Mouse (Mus musculus) liver, embryonic 14.5 days (tissue): ENCODE data around the gene Cldn7. TPM values are rescaled to one million over a fixed set of nuclear protein-coding genes. Genes with fewer than 3 reads are reported as not detected.

Experiments
- ATAC-seq: fragments of 200-750 bp; cut with Nextera tagmentation; 2 replicates; pipeline ENCODE4 v1.8.0; 2017; ENCODE audit warnings: moderate number of reproducible peaks, mild to moderate bottlenecking, moderate library complexity; ENCODE audit not compliant: insufficient read depth
- DNase-seq, 3 experiments: peaks; one replicate each; pipeline ENCODE4 v3.0.0-alpha.2; 2012 to 2013; ENCODE audit warnings: low read depth in 3 of 3, low spot score in 3 of 3
- H3K27ac ChIP-seq: fragments of 300-500 bp; sonication (generic); 2 replicates; pipeline ENCODE4 v1.5.1; 2014; ENCODE audit warnings: moderate library complexity, mild to moderate bottlenecking, control low read depth, inconsistent platforms
- H3K27me3 ChIP-seq: fragments of 300-500 bp; sonication (generic); 2 replicates; pipeline ENCODE4 v1.6.1; 2014; ENCODE audit warnings: mild to moderate bottlenecking, low read length, moderate library complexity; ENCODE audit not compliant: control insufficient read depth, insufficient read depth
- H3K36me3 ChIP-seq: fragments of 300-500 bp; sonication (generic); replicated peaks from 2 replicates; pipeline ENCODE4 v1.6.1; 2014; ENCODE audit warnings: low read depth; ENCODE audit not compliant: control insufficient read depth, insufficient read depth
- H3K4me1 ChIP-seq, 2 experiments: fragments of 200-500 bp in 1 of 2; fragments of 300-500 bp in 1 of 2; sonication (generic) in 1 of 2; replicated peaks; 2 replicates each; pipeline ENCODE4 v1.6.1; 2012 to 2014; ENCODE audit warnings: antibody characterized with exemption in 1 of 2, inconsistent platforms in 1 of 2, low read length in 1 of 2; ENCODE audit not compliant: control insufficient read depth in 2 of 2, insufficient read depth in 2 of 2
- H3K4me2 ChIP-seq: fragments of 300-500 bp; sonication (generic); 2 replicates; pipeline ENCODE4 v1.6.1; 2014; ENCODE audit warnings: low read depth, mild to moderate bottlenecking, control low read depth, moderate library complexity
- H3K4me3 ChIP-seq, 2 experiments: fragments of 200-500 bp in 1 of 2; fragments of 300-500 bp in 1 of 2; sonication (generic) in 1 of 2; 2 replicates each; pipeline ENCODE4 v1.5.1; 2012 to 2014; ENCODE audit warnings: low read depth in 2 of 2, low read length in 2 of 2, mild to moderate bottlenecking in 2 of 2, control low read depth in 1 of 2, inconsistent platforms in 1 of 2, moderate library complexity in 1 of 2; ENCODE audit not compliant: insufficient read depth in 1 of 2
- H3K9ac ChIP-seq: fragments of 300-500 bp; sonication (generic); replicated peaks from 2 replicates; pipeline ENCODE4 v1.6.1; 2014; ENCODE audit warnings: mild to moderate bottlenecking, control low read depth, moderate library complexity
- H3K9me3 ChIP-seq: fragments of 300-500 bp; sonication (generic); 2 replicates; pipeline ENCODE4 v1.6.1; 2016; ENCODE audit warnings: low read length, mixed read lengths; ENCODE audit not compliant: control insufficient read depth
- CTCF ChIP-seq: IDR thresholded peaks from 2 replicates; pipeline ENCODE4 v1.5.1; 2016; ENCODE audit warnings: antibody characterized with exemption, low read depth, control low read depth
- EP300 ChIP-seq: IDR thresholded peaks from 2 replicates; pipeline ENCODE4 v1.6.1; 2016; ENCODE audit warnings: antibody characterized with exemption, low read depth
- WGBS: fragments of 180-500 bp; shearing (Covaris S2); extraction: QIAGEN DNeasy Blood & Tissue Kit; methylation state at CpG from one replicate; pipeline ENCODE4 v1.1.7; 2014; ENCODE audit not compliant: insufficient replicate concordance; 5-methylcytosine and 5-hydroxymethylcytosine counted together
- polyA plus RNA-seq, 2 experiments: library from polyadenylated mRNA; depleted of rRNA in 1 of 2; stranded (reverse) in 1 of 2; unstranded in 1 of 2; fragments of >200 nt; fragmentation: Nextera tagmentation in 1 of 2; extraction: Ambion mirVana in 1 of 2; gene quantifications; 2 replicates each; pipeline versions ENCODE4 v1.2.1 to v1.2.3; 2012 to 2014

Cldn7 gene
- polyA plus RNA-seq, 2 experiments = 2.0 to 2.2 TPM

DNA sequence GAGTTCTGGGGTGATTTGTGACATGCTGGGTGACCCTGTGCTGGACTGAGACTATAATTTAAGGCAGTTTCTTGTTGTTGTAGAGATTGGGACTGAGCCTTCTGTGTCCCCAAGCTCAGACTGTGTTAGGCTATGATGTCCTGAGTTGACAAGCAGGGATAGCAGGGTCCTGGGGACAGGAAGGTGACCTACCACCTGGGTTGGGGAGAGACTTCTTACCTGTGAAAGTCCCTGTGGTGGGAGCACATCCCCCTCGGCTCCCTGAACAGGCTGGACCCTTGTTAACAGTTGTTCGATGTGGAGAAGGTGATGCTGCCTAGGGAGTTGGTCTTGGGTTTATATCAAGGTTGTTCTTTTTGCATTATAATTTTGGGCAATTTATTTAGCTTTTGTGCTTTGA is 37.9 kb downstream of the Cldn7 start:
- H3K36me3 ChIP-seq = peaks cover 28% of the 10 kb centered on the region
- no peak for DNase-seq
- no peak overlapping the region for H3K9ac ChIP-seq
- TF ChIP-seq CTCF (no peak), EP300 (no peak)
- ATAC-seq = no peak
- 63% methylated on average over 2 of the region's 2 CpGs for WGBS
- H3K4me2 ChIP-seq = no peak overlapping the region
- peaks cover 9 to 22% of the 10 kb centered on the region in 2 experiments for H3K4me1 ChIP-seq
- H3K27me3 ChIP-seq = no peaks in the 10 kb centered on the region
- H3K4me3 ChIP-seq = no peak overlapping the region
- no peak overlapping the region for H3K27ac ChIP-seq
- no peaks in the 10 kb centered on the region for H3K9me3 ChIP-seq

DNA sequence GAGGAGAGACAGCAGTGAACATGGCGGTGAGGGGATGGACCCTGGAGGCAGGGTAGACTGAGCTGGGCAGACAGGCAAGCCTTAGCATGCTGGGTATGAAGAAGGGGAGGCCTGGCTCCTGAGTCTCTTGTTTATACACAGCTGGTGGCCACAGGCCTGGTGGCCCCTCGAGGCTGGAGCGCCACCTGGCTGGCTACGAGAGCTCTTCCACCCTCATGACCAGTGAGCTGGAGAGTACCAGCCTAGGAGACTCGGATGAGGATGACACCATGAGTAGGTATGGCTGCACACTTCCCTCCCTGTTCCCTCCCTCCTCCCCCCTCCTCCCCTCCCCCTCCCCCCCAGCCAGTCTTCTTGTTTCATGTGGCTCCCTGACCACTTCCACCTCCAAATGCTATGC is 40.9 kb downstream of the Cldn7 start:
- Histone ChIP-seq H3K4me3 (no peak overlapping the region), H3K27ac (no peak overlapping the region), H3K4me2 (no peak overlapping the region), H3K27me3 (no peaks in the 10 kb centered on the region), H3K9ac (no peak overlapping the region), H3K4me1 (peaks cover 7 to 13% of the 10 kb centered on the region in 2 experiments), H3K36me3 (peaks cover 15% of the 10 kb centered on the region), H3K9me3 (no peaks in the 10 kb centered on the region)
- ATAC-seq (no peak), DNase-seq (no peak)
- 61% methylated on average over 5 of the region's 5 CpGs for WGBS
- no peak for TF ChIP-seq EP300
- TF ChIP-seq CTCF = peak; percentile 75

DNA sequence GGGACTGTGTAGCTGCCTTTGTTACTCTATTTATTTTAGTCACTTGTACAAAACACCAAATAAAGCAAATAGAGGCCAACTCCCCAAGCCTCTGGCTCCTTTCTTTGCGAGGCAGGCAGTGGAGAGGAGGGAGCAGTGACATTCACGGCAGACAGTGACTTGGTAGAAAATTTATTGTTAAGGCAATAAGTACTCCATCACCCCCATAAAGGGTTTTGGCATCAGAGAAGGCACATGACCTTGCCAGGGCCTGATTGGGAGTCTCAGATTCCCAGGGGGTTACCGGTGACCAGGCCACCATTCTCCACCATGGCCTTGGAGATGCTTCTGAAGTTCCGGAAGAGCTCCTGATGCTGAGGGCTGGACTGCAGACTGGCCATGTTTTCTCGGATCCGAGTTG is 45.5 kb downstream of the Cldn7 start:
- Histone ChIP-seq H3K27me3 (no peaks in the 10 kb centered on the region), H3K4me1 (peaks cover 4 to 6% of the 10 kb centered on the region in 2 experiments; a peak in 3 of 4 replicates), H3K36me3 (peaks cover 25% of the 10 kb centered on the region), H3K4me2 (no peak overlapping the region), H3K9me3 (no peaks in the 10 kb centered on the region), H3K4me3 (no peak overlapping the region), H3K27ac (no peak overlapping the region), H3K9ac (no peak overlapping the region)
- no peak for DNase-seq
- TF ChIP-seq CTCF = no peak
- no peak for TF ChIP-seq EP300
- WGBS = 83% methylated on average over 6 of the region's 6 CpGs
- ATAC-seq = no peak

DNA sequence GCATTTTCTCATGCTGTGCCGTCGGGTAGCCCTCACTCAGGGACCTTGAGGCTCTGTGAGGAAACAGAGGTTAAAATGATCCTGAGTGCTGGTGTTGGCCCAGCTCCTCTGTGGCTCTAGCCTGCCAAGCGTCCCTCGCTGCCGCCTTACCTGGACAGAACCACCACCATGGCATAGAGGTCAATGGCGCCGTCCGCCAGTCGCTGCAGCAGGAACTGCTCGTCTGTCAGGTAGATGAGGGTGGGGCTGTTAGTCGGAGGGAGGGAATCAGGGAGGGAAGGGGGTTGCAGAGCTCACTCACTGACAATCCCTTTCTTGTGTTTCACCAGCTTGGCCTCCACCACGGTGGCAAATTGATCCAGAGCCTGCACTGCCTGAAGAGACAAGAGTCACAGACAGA is 46.0 kb downstream of the Cldn7 start:
- peaks cover 6 to 7% of the 10 kb centered on the region in 2 experiments; a peak in 3 of 4 replicates for H3K4me1 ChIP-seq
- no peak for ATAC-seq
- peaks cover 25% of the 10 kb centered on the region for H3K36me3 ChIP-seq
- H3K4me2 ChIP-seq = no peak overlapping the region
- WGBS = 83% methylated on average over 12 of the region's 12 CpGs
- no peak for TF ChIP-seq EP300
- no peak for TF ChIP-seq CTCF
- no peak for DNase-seq
- no peak overlapping the region for H3K27ac ChIP-seq
- H3K9ac ChIP-seq = no peak overlapping the region
- no peaks in the 10 kb centered on the region for H3K27me3 ChIP-seq
- no peak overlapping the region for H3K4me3 ChIP-seq
- no peaks in the 10 kb centered on the region for H3K9me3 ChIP-seq

DNA sequence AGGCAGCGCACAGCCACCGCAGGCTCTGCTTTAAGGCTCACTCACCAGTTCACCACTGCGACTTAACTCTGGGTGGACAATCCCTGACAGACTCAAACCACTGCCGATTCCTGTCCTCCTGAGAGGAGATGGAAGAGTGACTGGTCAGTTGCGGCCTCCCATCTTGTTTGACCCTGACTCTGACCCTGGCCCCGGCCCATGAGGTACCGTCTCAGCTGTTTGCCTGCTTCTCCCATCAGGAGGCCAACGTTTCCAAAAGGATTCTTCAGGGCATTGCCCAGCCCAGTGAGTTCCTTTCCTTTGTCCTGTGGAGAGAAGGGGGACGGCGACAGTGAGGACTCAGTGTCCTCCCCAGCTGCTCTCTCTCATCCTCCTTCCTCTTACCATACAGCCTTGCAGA is 46.4 kb downstream of the Cldn7 start:
- Histone ChIP-seq H3K4me3 (no peak overlapping the region), H3K27me3 (no peaks in the 10 kb centered on the region), H3K27ac (no peak overlapping the region), H3K4me2 (no peak overlapping the region), H3K4me1 (peaks cover 6 to 8% of the 10 kb centered on the region in 2 experiments; a peak in 3 of 4 replicates), H3K9ac (no peak overlapping the region), H3K9me3 (no peaks in the 10 kb centered on the region), H3K36me3 (peaks cover 25% of the 10 kb centered on the region)
- WGBS = 84% methylated on average over 10 of the region's 10 CpGs
- DNase-seq (no peak), ATAC-seq (no peak)
- no peak for TF ChIP-seq EP300
- no peak for TF ChIP-seq CTCF
